ENCODE assay signal across 8 mouse cellular contexts in genomic region chr1:55406531-55407375, GRCm38 (mm10). TPM values are rescaled to one million over a fixed set of nuclear protein-coding genes. Genes with fewer than 3 reads are reported as not detected.
DNase-seq lines count a peak whose midpoint lies in the region; ATAC-seq and TF ChIP-seq lines count a peak whose summit lies in the region.

No protein-coding gene starts in this region.

- DNase-seq in ES-E14 (ENCODE audit: low read depth, low spot score) (no peak), adipocyte (ENCODE audit: low spot score) (no peak)
- DNase-seq in cerebellum, postnatal 36 days, result peak; percentile 31 to 34
- peak; percentile 20 for DNase-seq in kidney, adult 9 months

- 3% methylated on average over 35 of the region's 35 CpGs for WGBS in heart, embryonic 11.5 days (ENCODE audit: insufficient replicate concordance)
- WGBS in liver, embryonic 15.5 days (ENCODE audit: insufficient replicate concordance), result 5% methylated on average over 35 of the region's 35 CpGs
- 3% methylated on average over 35 of the region's 35 CpGs for WGBS in neural tube, embryonic 14.5 days

- peak overlapping the region; percentile 64 for H3ac ChIP-seq in C2C12 (ENCODE audit: control insufficient read depth, insufficient read length, low read depth)

- no peaks in the 10 kb centered on the region for H3K9me3 ChIP-seq in ES-E14 (ENCODE audit: control insufficient read depth, insufficient read depth, low read depth, low read length)
- no peaks in the 10 kb centered on the region for H3K9me3 ChIP-seq in heart, embryonic 11.5 days (replicated peaks; ENCODE audit: control insufficient read depth, low read length)
- H3K9me3 ChIP-seq in liver, embryonic 15.5 days (replicated peaks), result no peaks in the 10 kb centered on the region
- H3K9me3 ChIP-seq in neural tube, embryonic 14.5 days (ENCODE audit: control insufficient read depth, low read length), result no peaks in the 10 kb centered on the region

- H3K27me3 ChIP-seq in C2C12 (ENCODE audit: control insufficient read depth, insufficient read depth, insufficient read length), result no peaks in the 10 kb centered on the region
- H3K27me3 ChIP-seq in heart, embryonic 11.5 days (ENCODE audit: control insufficient read depth, insufficient read depth, low read length), result peaks cover 9% of the 10 kb centered on the region
- H3K27me3 ChIP-seq in liver, embryonic 15.5 days, result peaks cover 54% of the 10 kb centered on the region
- H3K27me3 ChIP-seq in neural tube, embryonic 14.5 days (ENCODE audit: control insufficient read depth, insufficient read depth, low read length), result no peaks in the 10 kb centered on the region

- TF ChIP-seq CTCF in C2C12 (IDR thresholded peaks at IDR 0.05; ENCODE audit: control insufficient read depth, insufficient read depth, insufficient read length), result no peak

- H3K79me2 ChIP-seq in C2C12 (ENCODE audit: control insufficient read depth, insufficient read depth), result no peaks in the 10 kb centered on the region

- in situ Hi-C loops in ES-E14 (cut with MboI; ENCODE audit: low sequenced_read_pairs in 2 of 2, unreplicated experiment in 2 of 2), result loop anchor here (10.0 to 25.0 kb wide), 3 partner anchors 328 to 456 kb away; no protein-coding TSS in a partner anchor

- no peaks in the 10 kb centered on the region for H3K4me1 ChIP-seq in ES-E14 (ENCODE audit: control insufficient read depth in 2 of 2, insufficient read depth in 2 of 2, low read length in 2 of 2, poor library complexity in 1 of 2)
- H3K4me1 ChIP-seq in heart, embryonic 11.5 days (ENCODE audit: control insufficient read depth, insufficient read depth, low read length), result no peaks in the 10 kb centered on the region
- H3K4me1 ChIP-seq in liver, embryonic 15.5 days (replicated peaks), result peaks cover 9% of the 10 kb centered on the region; the same call in 1 of the 2 replicates
- H3K4me1 ChIP-seq in neural tube, embryonic 14.5 days (ENCODE audit: control insufficient read depth, insufficient read depth, low read length), result peaks cover 6% of the 10 kb centered on the region

- H3K4me2 ChIP-seq in heart, embryonic 11.5 days, result peak overlapping the region; percentile 98
- H3K4me2 ChIP-seq in liver, embryonic 15.5 days, result peak overlapping the region; percentile 69
- H3K4me2 ChIP-seq in neural tube, embryonic 14.5 days (ENCODE audit: low read depth, low read length), result peak overlapping the region; percentile 91

- H3K27ac ChIP-seq in ES-E14 (ENCODE audit: insufficient read depth, low read depth, low read length, poor library complexity, severe bottlenecking), result no peak overlapping the region
- H3K27ac ChIP-seq in heart, embryonic 11.5 days (ENCODE audit: low read depth, low read length), result 0 out of 2 replicates have a peak overlapping the region, but pooled peaks have one; percentile 7
- H3K27ac ChIP-seq in liver, embryonic 15.5 days (replicated peaks), result no peak overlapping the region
- peak overlapping the region; percentile 52; the same call in 1 of the 2 replicates for H3K27ac ChIP-seq in neural tube, embryonic 14.5 days (ENCODE audit: low read depth, low read length)

- no peaks in the 10 kb centered on the region for H3K79me3 ChIP-seq in C2C12 (ENCODE audit: low read depth)

- H3K36me3 ChIP-seq in C2C12 (ENCODE audit: control insufficient read depth, insufficient read depth), result no peaks in the 10 kb centered on the region
- H3K36me3 ChIP-seq in ES-E14 (ENCODE audit: control insufficient read depth, insufficient read depth, low read length, poor library complexity, severe bottlenecking), result no peaks in the 10 kb centered on the region
- no peaks in the 10 kb centered on the region for H3K36me3 ChIP-seq in heart, embryonic 11.5 days (ENCODE audit: control insufficient read depth, insufficient read depth, low read length)
- no peaks in the 10 kb centered on the region for H3K36me3 ChIP-seq in liver, embryonic 15.5 days (replicated peaks)
- H3K36me3 ChIP-seq in neural tube, embryonic 14.5 days (ENCODE audit: control insufficient read depth, insufficient read depth, low read length), result no peaks in the 10 kb centered on the region

- 0 out of 2 replicates have a peak, but pooled peaks have one; percentile 24 for ATAC-seq in heart, embryonic 11.5 days (replicated peaks; ENCODE audit: insufficient number of reproducible peaks, low FRiP score, low TSS enrichment)
- no peak for ATAC-seq in liver, embryonic 15.5 days (ENCODE audit: insufficient read depth)
- peak; percentile 22 for ATAC-seq in neural tube, embryonic 14.5 days (ENCODE audit: low read depth)

- H3K9ac ChIP-seq in ES-E14 (ENCODE audit: insufficient read depth, low read depth, low read length, poor library complexity, severe bottlenecking), result no peak overlapping the region
- peak overlapping the region; percentile 68 for H3K9ac ChIP-seq in heart, embryonic 11.5 days (ENCODE audit: low read depth, low read length)
- H3K9ac ChIP-seq in liver, embryonic 15.5 days, result no peak overlapping the region
- H3K9ac ChIP-seq in neural tube, embryonic 14.5 days (replicated peaks; ENCODE audit: low read depth, low read length), result peak overlapping the region; percentile 77

- H3K4me3 ChIP-seq in C2C12 (ENCODE audit: insufficient read depth, poor library complexity, severe bottlenecking), result peak overlapping the region; percentile 56
- peak overlapping the region; percentile 55 to 65 for H3K4me3 ChIP-seq in ES-E14 (ENCODE audit: insufficient read depth in 1 of 2, low read depth in 1 of 2, low read length in 2 of 2, poor library complexity in 1 of 2, severe bottlenecking in 1 of 2)
- H3K4me3 ChIP-seq in heart, embryonic 11.5 days (ENCODE audit: low read depth, low read length), result peak overlapping the region; percentile 57
- peak overlapping the region; percentile 55 for H3K4me3 ChIP-seq in liver, embryonic 15.5 days (replicated peaks)
- H3K4me3 ChIP-seq in neural tube, embryonic 14.5 days (ENCODE audit: low read depth, low read length), result peak overlapping the region; percentile 78

TF ChIP-seq in C2C12, 6 proteins besides CTCF, POLR2A, EP300 and RAD21:
- TF ChIP-seq CEBPB (IDR thresholded peaks at IDR 0.05; ENCODE audit: low read depth), result no peak
- no peak for TF ChIP-seq MAX (IDR thresholded peaks at IDR 0.05)
- TF ChIP-seq FOSL1 (IDR thresholded peaks at IDR 0.05; ENCODE audit: insufficient read depth, low read length, poor library complexity, severe bottlenecking), result no peak
- no peak for TF ChIP-seq MYOG (IDR thresholded peaks at IDR 0.05; ENCODE audit: control insufficient read depth, extremely low read depth, insufficient read length)
- no peak for TF ChIP-seq USF1 (IDR thresholded peaks at IDR 0.05; ENCODE audit: low read depth)
- TF ChIP-seq MYOD1 (IDR thresholded peaks at IDR 0.05; ENCODE audit: control insufficient read depth, insufficient read length, low read depth), result no peak

TF ChIP-seq in ES-E14, 5 proteins besides CTCF, POLR2A, EP300 and RAD21:
- TF ChIP-seq CHD2 (IDR thresholded peaks at IDR 0.05; ENCODE audit: low read depth, low read length) (no peak), MAFK (IDR thresholded peaks at IDR 0.05; ENCODE audit: insufficient read depth, low read depth, low read length) (no peak), HCFC1 (IDR thresholded peaks at IDR 0.05; ENCODE audit: borderline replicate concordance, insufficient read depth, low read length) (no peak), ZC3H11A (IDR thresholded peaks at IDR 0.05; ENCODE audit: borderline replicate concordance, low read depth, low read length) (no peak)

RNA-seq across cellular contexts. Expression of gene Plcl1, which starts 1.0 kb away (rescaled TPM):
- 0.89 TPM for polyA plus RNA-seq in C2C12 (2012; fragmentation: generic; extraction: Trizol)
- total RNA-seq in ES-E14 (2012; rRNA removed), result 0.05 and 0.49 TPM in 2 replicates
- 0.70 and 1.1 TPM in 2 replicates for polyA plus RNA-seq in heart, embryonic 11.5 days (2014; fragmentation: Nextera tagmentation; extraction: Ambion mirVana)
- 0.10 and 0.14 TPM in 2 replicates for polyA plus RNA-seq in liver, embryonic 15.5 days (2015; fragmentation: Nextera tagmentation; extraction: Ambion mirVana)
- polyA plus RNA-seq in neural tube, embryonic 14.5 days (2014; fragmentation: Nextera tagmentation; extraction: Ambion mirVana), result 5.4 and 6.9 TPM in 2 replicates

RNA-seq across cellular contexts. Expression of gene Boll, which starts 43.5 kb away (rescaled TPM):
- not detected for polyA plus RNA-seq in C2C12 (2012; fragmentation: generic; extraction: Trizol)
- total RNA-seq in ES-E14 (2012; rRNA removed), result 2.9 and 3.5 TPM in 2 replicates
- polyA plus RNA-seq in heart, embryonic 11.5 days (2014; fragmentation: Nextera tagmentation; extraction: Ambion mirVana), result 0.20 and 0.33 TPM in 2 replicates
- 0.07 TPM in 1 of 2 replicates, not detected in the other for polyA plus RNA-seq in liver, embryonic 15.5 days (2015; fragmentation: Nextera tagmentation; extraction: Ambion mirVana)
- not detected in 2 replicates for polyA plus RNA-seq in neural tube, embryonic 14.5 days (2014; fragmentation: Nextera tagmentation; extraction: Ambion mirVana)

Comparison
In these comparisons a context has a peak if more than half of its experiments do, and no peak if none do; other contexts are left out.
1. DNase-seq: peak in cerebellum, postnatal 36 days (2 of 2) and kidney, adult 9 months (single experiment); none in ES-E14 (single experiment) and adipocyte (single experiment).
2. H3K27ac ChIP-seq: peak in heart, embryonic 11.5 days (single experiment) and neural tube, embryonic 14.5 days (single experiment); none in ES-E14 (single experiment) and liver, embryonic 15.5 days (single experiment).
3. H3K9ac ChIP-seq: peak in heart, embryonic 11.5 days (single experiment) and neural tube, embryonic 14.5 days (single experiment); none in ES-E14 (single experiment) and liver, embryonic 15.5 days (single experiment).
4. Peak in every context shown above with its lines, with median percentiles within 50 percentile points of each other: H3K4me3 ChIP-seq and H3K4me2 ChIP-seq.